Mouse (Mus musculus) left cerebral cortex, adult 9 months (tissue): Measurements from ENCODE around the gene Cenpv.

Source experiments
- DNase-seq, 2 experiments: peaks; one replicate each; pipeline ENCODE4 v3.0.0; 2022; ENCODE audit warnings: low spot score in 2 of 2

Gene Cenpv

GRCm38 (mm10) chr11:62554163-62554855 lies 15.2 kb upstream of the Cenpv start:
- DNase-seq = no peak

- no peak for DNase-seq
Measured at GRCm38 (mm10) chr11:62553633-62554032, 14.6 kb upstream of the Cenpv start.

GRCm38 (mm10) chr11:62553186-62553585 lies 14.1 kb upstream of the Cenpv start:
- DNase-seq = no peak

GRCm38 (mm10) chr11:62551226-62552119 lies 12.4 kb upstream of the Cenpv start:
- peak in 1 of 2 experiments; percentile 87 for DNase-seq

GRCm38 (mm10) chr11:62550727-62551225 lies 11.7 kb upstream of the Cenpv start, which contains the start of gene Ubb:
TSS of gene Ubb (plus strand) at chr11:62551171.
- peak; percentile 98 to 99 for DNase-seq

GRCm38 (mm10) chr11:62550227-62550685 lies 11.2 kb upstream of the Cenpv start:
- DNase-seq = peak; percentile 38 to 64

GRCm38 (mm10) chr11:62549782-62550181 lies 10.7 kb upstream of the Cenpv start:
- DNase-seq = peak in 1 of 2 experiments; percentile 58

- DNase-seq = no peak
Measured at GRCm38 (mm10) chr11:62543991-62544390, 4.9 kb upstream of the Cenpv start.

- no peak for DNase-seq
Measured at GRCm38 (mm10) chr11:62541581-62541980, 2.5 kb upstream of the Cenpv start.

GRCm38 (mm10) chr11:62540969-62541368 lies 1.9 kb upstream of the Cenpv start:
- DNase-seq = no peak

GRCm38 (mm10) chr11:62540167-62540566 lies 1.1 kb upstream of the Cenpv start:
- no peak for DNase-seq

- DNase-seq = peak in 1 of 2 experiments; percentile 47
Measured at GRCm38 (mm10) chr11:62538321-62539088, 556 bp downstream of the Cenpv start.

GRCm38 (mm10) chr11:62537590-62537989 lies 1.5 kb downstream of the Cenpv start:
- DNase-seq = no peak

GRCm38 (mm10) chr11:62537089-62537488 lies 2.0 kb downstream of the Cenpv start:
- no peak for DNase-seq

GRCm38 (mm10) chr11:62522283-62522682 lies 16.8 kb downstream of the Cenpv start:
- DNase-seq = no peak

- DNase-seq = no peak
Measured at GRCm38 (mm10) chr11:62518991-62519390, 20.1 kb downstream of the Cenpv start.

GRCm38 (mm10) chr11:62513311-62513710 lies 25.8 kb downstream of the Cenpv start:
- DNase-seq = no peak

- no peak for DNase-seq
Measured at GRCm38 (mm10) chr11:62512529-62513080, 26.5 kb downstream of the Cenpv start.

GRCm38 (mm10) chr11:62511444-62512202 lies 27.4 kb downstream of the Cenpv start:
- DNase-seq = no peak

- no peak for DNase-seq
Measured at GRCm38 (mm10) chr11:62510956-62511355, 28.1 kb downstream of the Cenpv start.

- DNase-seq = no peak
Measured at GRCm38 (mm10) chr11:62509571-62509970, 29.5 kb downstream of the Cenpv start.
